Mouse (Mus musculus) E14TG2a.4 (cell line): ENCODE data around the gene Mfap1b.

Experiments used
- CTCF ChIP-seq: conservative IDR thresholded peaks from 2 replicates; pipeline ENCODE4 v1.5.1; 2014; ENCODE audit warnings: low read length
- NANOG ChIP-seq: IDR thresholded peaks from 2 replicates; pipeline ENCODE4 v1.6.1; 2014; ENCODE audit warnings: borderline replicate concordance, low read length, mixed read lengths

- no peak for TF ChIP-seq CTCF
- TF ChIP-seq NANOG: no peak
Observed at GRCm38 (mm10) chr2:121448739-121449535, 24.9 kb downstream of the Mfap1b start, which contains the start of gene Serf2.
